Mouse (Mus musculus) testis, adult 2 months (tissue): ENCODE data around the gene Gm281. TPM values are rescaled to one million over a fixed set of nuclear protein-coding genes. Genes with fewer than 3 reads are reported as not detected.

ENCODE experiments used
- H3K27ac ChIP-seq: fragments of 200-500 bp; 2 replicates; pipeline ENCODE4 v1.5.1; 2012; ENCODE audit warnings: low read depth, low read length; ENCODE audit not compliant: control insufficient read depth, insufficient read depth
- H3K27me3 ChIP-seq: fragments of 200-500 bp; 2 replicates; pipeline ENCODE4 v1.6.1; 2012; ENCODE audit warnings: mild to moderate bottlenecking, low read length, moderate library complexity; ENCODE audit not compliant: control insufficient read depth, insufficient read depth
- H3K36me3 ChIP-seq: fragments of 200-500 bp; 2 replicates; pipeline ENCODE4 v1.6.1; 2012; ENCODE audit warnings: mild to moderate bottlenecking, low read length; ENCODE audit not compliant: control insufficient read depth, insufficient read depth
- H3K4me1 ChIP-seq: fragments of 200-500 bp; 2 replicates; pipeline ENCODE4 v1.6.1; 2012; ENCODE audit warnings: low read length; ENCODE audit not compliant: control insufficient read depth, insufficient read depth
- H3K4me3 ChIP-seq: fragments of 200-500 bp; 2 replicates; pipeline ENCODE4 v1.5.1; 2012; ENCODE audit warnings: low read depth, mild to moderate bottlenecking, low read length, moderate library complexity, mixed read lengths; ENCODE audit not compliant: control insufficient read depth
- CTCF ChIP-seq: fragments of 200-500 bp; IDR thresholded peaks from 2 replicates; pipeline ENCODE4 v1.5.1; 2012; ENCODE audit warnings: low read depth, mild to moderate bottlenecking, inconsistent platforms, low read length, moderate library complexity; ENCODE audit not compliant: control insufficient read depth, insufficient read depth, insufficient replicate concordance
- POLR2A ChIP-seq: fragments of 200-500 bp; IDR thresholded peaks from 2 replicates; pipeline ENCODE4 v1.6.1; 2012; ENCODE audit warnings: low read depth, mild to moderate bottlenecking, inconsistent platforms, low read length, moderate library complexity; ENCODE audit not compliant: control insufficient read depth
- polyA plus RNA-seq: library from polyadenylated mRNA; depleted of rRNA; stranded (reverse); fragments of >200 nt; gene quantifications from 2 replicates; pipeline ENCODE4 v1.2.3, GENCODE M21; 2012

The Gm281 gene
- polyA plus RNA-seq, 1 experiment, result 0.02 TPM

DNA sequence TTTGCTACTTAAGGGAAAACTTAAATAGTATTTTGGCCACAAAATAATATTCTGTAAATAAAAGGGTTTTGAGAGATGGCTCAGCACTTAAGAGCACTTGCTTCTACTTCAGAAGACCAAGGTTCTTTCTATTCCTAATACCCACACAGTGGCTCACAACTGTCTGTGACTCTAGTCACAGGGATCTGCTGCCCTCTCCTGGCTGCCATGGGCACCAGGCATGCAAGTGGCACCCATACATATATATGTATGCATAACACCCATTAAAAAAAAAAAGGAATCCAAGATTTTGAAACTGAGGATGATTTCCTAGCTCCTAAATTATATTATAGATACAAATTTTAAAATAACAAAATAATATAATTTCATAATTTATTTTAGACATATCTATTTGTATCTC is 36.1 kb upstream of the Gm281 start:
- TF ChIP-seq CTCF (no peak; the same call in 1 of the 2 replicates), POLR2A (no peak)
- Histone ChIP-seq H3K36me3 (0 out of 2 replicates have a peak, but pooled peaks cover 2% of the 10 kb centered on the region), H3K27ac (no peak overlapping the region), H3K27me3 (no peaks in the 10 kb centered on the region), H3K4me3 (no peak overlapping the region), H3K4me1 (no peaks in the 10 kb centered on the region)

DNA sequence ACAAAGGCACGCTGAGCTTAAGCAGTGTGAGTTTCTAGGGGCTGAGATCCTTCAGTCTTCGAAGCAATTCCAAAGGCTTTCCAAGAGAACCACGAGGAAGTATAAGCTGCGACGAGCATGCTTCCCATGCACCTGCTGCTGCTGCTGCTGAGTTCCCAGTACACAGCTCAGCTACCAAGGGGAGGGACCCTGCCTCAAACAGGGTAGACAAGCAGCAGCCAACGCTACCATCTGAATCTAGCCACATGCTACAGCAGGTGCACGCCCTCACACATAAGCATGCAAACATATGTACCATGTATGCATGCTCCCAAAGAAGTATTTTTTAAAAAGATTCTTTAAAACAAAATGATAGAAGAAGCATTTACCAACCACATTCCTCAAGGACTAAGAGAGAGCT is 34.1 kb upstream of the Gm281 start:
- Histone ChIP-seq H3K27ac (no peak overlapping the region), H3K27me3 (no peaks in the 10 kb centered on the region), H3K36me3 (0 out of 2 replicates have a peak, but pooled peaks cover 2% of the 10 kb centered on the region), H3K4me1 (no peaks in the 10 kb centered on the region), H3K4me3 (no peak overlapping the region)
- TF ChIP-seq CTCF, result no peak
- no peak for TF ChIP-seq POLR2A

DNA sequence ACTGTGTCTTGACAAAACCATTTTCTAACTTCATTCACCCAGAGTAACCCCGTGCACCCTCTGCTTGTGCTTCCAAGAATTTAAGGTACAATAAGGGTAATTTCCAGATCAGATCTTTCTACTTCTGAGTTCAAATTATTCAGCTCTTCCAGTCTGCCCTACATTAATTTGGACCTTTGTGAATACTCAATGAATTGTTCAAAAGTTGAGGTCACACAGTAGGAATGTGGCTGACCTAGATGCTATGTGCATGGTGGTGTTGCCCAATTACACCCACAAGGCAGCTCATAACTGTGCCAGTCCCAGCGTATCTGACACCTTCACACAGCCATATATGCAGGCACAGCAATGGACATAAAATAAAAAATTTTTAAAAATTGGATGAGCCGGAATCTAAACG is 30.4 kb upstream of the Gm281 start:
- Histone ChIP-seq H3K4me1 (no peaks in the 10 kb centered on the region), H3K36me3 (no peaks in the 10 kb centered on the region), H3K27me3 (no peaks in the 10 kb centered on the region), H3K27ac (no peak overlapping the region), H3K4me3 (no peak overlapping the region)
- TF ChIP-seq POLR2A (no peak), CTCF (no peak)

DNA sequence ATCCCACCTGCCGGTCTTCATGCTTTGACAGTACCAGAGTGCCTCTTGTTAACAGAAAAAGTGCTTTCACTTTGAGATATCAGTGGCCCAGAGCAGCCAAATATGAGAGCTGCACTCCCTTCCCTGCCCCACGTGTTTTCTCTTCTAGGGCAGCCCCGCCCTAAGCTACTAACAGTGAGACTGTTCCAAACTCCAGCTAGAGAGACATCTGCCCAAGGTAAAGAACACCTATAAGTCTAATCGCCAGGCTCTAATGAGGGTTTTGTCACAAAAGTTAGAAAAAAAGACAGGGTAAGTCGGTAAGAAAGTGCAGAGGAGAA is 19.7 kb upstream of the Gm281 start:
- H3K36me3 ChIP-seq, result no peaks in the 10 kb centered on the region
- no peak overlapping the region for H3K27ac ChIP-seq
- H3K4me3 ChIP-seq, result no peak overlapping the region

DNA sequence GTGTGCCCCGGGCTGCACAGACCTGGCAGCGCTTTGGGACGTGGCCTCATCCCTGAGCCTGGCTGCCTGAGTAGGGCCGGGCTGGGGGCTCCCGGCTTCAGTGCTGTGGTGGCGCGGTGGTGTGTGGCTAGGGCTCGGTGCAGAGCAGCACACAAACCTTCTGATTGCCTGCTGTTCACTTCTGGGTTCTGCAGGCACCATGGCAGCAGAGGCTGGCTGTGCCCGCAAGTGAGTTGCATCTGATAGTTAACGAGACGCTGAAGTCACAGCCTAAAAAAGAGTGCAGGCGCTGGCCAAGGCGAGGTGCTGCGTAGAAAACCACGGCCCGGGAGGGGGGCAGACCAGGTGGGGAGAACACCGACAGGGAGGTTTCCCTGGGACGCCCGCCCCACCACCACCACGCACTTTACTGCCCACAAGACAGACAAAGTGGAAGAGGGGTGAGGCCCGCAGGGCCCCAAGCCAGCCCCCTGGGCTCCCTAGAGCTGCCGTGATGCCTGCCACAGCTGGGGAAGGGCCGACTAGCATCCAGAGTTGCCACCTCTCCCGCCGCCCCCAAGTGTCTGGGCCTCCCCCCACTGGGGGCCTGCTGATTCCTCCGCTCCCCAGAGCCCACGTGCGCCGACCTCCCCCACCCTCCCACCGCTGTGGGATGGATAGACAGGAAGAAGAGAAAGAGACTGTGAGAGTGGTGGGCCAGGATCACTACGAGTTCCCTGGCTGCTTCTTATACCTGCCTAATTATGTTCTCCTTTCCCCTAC is 19.2 kb upstream of the Gm281 start:
- TF ChIP-seq POLR2A, result no peak
- Histone ChIP-seq H3K4me1 (peaks cover 7% of the 10 kb centered on the region), H3K27ac (no peak overlapping the region), H3K27me3 (no peaks in the 10 kb centered on the region), H3K4me3 (no peak overlapping the region), H3K36me3 (no peaks in the 10 kb centered on the region)

More for the DNA sequence above, 19.7 kb upstream of the Gm281 start:
- H3K27me3 ChIP-seq, result no peaks in the 10 kb centered on the region
- TF ChIP-seq POLR2A (no peak), CTCF (no peak)
- peaks cover 7% of the 10 kb centered on the region for H3K4me1 ChIP-seq

DNA sequence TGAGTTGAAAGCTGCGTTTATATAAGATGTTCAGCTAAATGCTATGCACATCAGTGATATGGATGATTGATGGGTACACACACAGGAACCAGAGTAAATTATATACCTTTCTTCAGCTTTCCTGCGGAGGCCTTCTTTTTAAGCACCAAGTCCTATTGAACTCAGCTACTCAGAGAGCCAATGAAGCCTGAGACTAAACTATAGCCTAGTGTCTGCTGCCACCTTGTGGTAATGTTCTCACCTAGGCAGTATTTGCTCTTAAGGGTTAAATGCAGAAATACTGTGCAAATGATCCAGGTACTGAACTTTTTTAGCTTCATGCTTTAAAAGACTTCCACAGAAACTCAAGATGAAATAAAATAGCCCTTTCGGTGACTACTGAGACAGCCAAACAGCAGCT is 3.4 kb upstream of the Gm281 start:
- H3K4me3 ChIP-seq, result no peak overlapping the region
- TF ChIP-seq CTCF (no peak; the same call in 1 of the 2 replicates), POLR2A (no peak)
- H3K36me3 ChIP-seq, result no peaks in the 10 kb centered on the region
- H3K27ac ChIP-seq, result no peak overlapping the region
- H3K4me1 ChIP-seq, result no peaks in the 10 kb centered on the region; the same call in 1 of the 2 replicates
- H3K27me3 ChIP-seq, result no peaks in the 10 kb centered on the region

DNA sequence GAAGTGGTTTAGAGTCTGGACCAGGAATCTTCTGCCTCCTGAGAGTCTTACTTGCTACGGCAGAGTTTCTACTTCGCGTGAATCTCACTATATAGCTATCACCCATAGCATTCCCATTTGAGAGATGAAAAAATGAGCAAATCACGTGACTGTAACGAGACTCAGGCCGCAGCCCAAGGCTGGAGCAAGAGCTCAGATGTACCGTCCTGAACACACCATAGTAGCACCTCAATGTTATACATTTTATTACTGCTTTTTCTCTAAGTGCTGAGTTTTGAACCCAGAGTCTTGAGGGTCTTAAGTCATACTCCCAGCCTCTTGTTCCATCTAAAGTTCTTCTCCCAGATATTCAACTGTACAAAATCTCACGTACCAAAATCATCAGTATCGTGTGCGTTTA is 2.9 kb upstream of the Gm281 start:
- Histone ChIP-seq H3K4me3 (no peak overlapping the region), H3K4me1 (no peaks in the 10 kb centered on the region; the same call in 1 of the 2 replicates), H3K36me3 (no peaks in the 10 kb centered on the region), H3K27me3 (no peaks in the 10 kb centered on the region), H3K27ac (no peak overlapping the region)
- TF ChIP-seq CTCF (no peak), POLR2A (no peak)

DNA sequence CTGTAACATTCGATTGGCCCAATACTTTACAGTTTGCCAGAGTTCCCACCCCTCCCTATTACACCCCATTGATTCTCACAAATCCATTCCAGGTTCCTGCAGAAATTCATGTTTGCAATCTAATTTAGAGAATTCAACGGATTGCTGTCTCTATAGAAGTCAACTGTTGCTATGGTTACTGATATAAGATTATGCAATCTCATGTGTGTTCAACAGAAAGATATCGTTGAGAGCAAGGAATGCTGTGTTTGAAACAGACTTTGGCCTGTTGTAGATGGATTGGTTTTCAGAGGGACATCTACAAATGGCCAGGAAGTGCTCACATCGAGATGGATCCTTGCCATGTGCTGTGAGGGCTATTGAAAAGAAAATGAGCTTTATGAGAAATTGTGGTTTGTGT is 929 bp upstream of the Gm281 start:
- Histone ChIP-seq H3K4me1 (no peaks in the 10 kb centered on the region; the same call in 1 of the 2 replicates), H3K27me3 (no peaks in the 10 kb centered on the region), H3K4me3 (no peak overlapping the region), H3K27ac (no peak overlapping the region), H3K36me3 (no peaks in the 10 kb centered on the region)
- TF ChIP-seq POLR2A (no peak), CTCF (no peak)

DNA sequence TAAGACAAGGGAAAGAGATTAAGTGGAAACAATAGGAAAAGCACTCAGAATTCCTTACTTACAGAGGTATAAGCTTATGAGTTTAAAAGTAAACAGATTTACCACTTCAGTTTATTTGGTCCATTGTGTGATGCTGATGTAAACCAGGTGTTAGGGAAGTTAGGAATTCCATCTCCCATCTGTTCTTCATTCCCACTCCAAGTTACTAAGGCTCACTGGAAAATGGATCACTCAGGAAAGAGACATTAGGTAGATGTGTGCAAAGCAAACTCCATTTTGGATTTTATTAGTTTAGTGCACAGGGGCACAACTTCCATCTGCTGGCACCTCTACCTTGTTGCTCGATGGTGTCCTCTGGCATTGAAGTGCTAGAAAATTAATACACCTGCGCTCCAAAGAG is 4.1 kb downstream of the Gm281 start:
- no peaks in the 10 kb centered on the region for H3K27me3 ChIP-seq
- TF ChIP-seq POLR2A (no peak), CTCF (no peak)
- H3K4me1 ChIP-seq, result no peaks in the 10 kb centered on the region; the same call in 1 of the 2 replicates
- no peaks in the 10 kb centered on the region for H3K36me3 ChIP-seq
- H3K27ac ChIP-seq, result no peak overlapping the region
- no peak overlapping the region for H3K4me3 ChIP-seq
